Mouse (Mus musculus): ENCODE measurements around the gene Atmin. TPM values are rescaled to one million over a fixed set of nuclear protein-coding genes. Genes with fewer than 3 reads are reported as not detected.
A peak's percentile ranks its signal among the peaks of the same experiment; 100 is the strongest.

Gene Atmin
- 10.9 and 13.1 TPM in 2 replicates for polyA plus RNA-seq (2012; rRNA removed)

GRCm38 (mm10) chr8:116943161-116943554 is at the start of gene Atmin:
TSS of gene Atmin (plus strand) at chr8:116943393.
- WGBS = under 1% methylated on average over 43 of the region's 46 CpGs
- DNase-seq (ENCODE audit: low read depth, low spot score) = peak; percentile 57

GRCm38 (mm10) chr8:116893938-116894337 is 49.3 kb upstream of the Atmin start:
- no peak for DNase-seq (ENCODE audit: low read depth, low spot score)
- WGBS = 80% methylated on average over 11 of the region's 11 CpGs

GRCm38 (mm10) chr8:116895521-116895920 is 47.7 kb upstream of the Atmin start:
- 94% methylated on average over 6 of the region's 6 CpGs for WGBS
- DNase-seq (ENCODE audit: low read depth, low spot score) = no peak

GRCm38 (mm10) chr8:116904736-116905135 is 38.5 kb upstream of the Atmin start:
- WGBS = 93% methylated on average over 4 of the region's 4 CpGs
- DNase-seq (ENCODE audit: low read depth, low spot score) = no peak

GRCm38 (mm10) chr8:116905252-116905651 is 37.9 kb upstream of the Atmin start:
- DNase-seq (ENCODE audit: low read depth, low spot score) = no peak

GRCm38 (mm10) chr8:116905836-116906235 is 37.4 kb upstream of the Atmin start:
- 94% methylated on average over 4 of the region's 4 CpGs for WGBS
- DNase-seq (ENCODE audit: low read depth, low spot score) = no peak

More at GRCm38 (mm10) chr8:116905252-116905651, 37.9 kb upstream of the Atmin start:
- WGBS = 90% methylated on average over 4 of the region's 4 CpGs

GRCm38 (mm10) chr8:116921005-116921336 is 22.2 kb upstream of the Atmin start:
- under 1% methylated on average over 22 of the region's 22 CpGs for WGBS
- DNase-seq (ENCODE audit: low read depth, low spot score) = no peak

DNA sequence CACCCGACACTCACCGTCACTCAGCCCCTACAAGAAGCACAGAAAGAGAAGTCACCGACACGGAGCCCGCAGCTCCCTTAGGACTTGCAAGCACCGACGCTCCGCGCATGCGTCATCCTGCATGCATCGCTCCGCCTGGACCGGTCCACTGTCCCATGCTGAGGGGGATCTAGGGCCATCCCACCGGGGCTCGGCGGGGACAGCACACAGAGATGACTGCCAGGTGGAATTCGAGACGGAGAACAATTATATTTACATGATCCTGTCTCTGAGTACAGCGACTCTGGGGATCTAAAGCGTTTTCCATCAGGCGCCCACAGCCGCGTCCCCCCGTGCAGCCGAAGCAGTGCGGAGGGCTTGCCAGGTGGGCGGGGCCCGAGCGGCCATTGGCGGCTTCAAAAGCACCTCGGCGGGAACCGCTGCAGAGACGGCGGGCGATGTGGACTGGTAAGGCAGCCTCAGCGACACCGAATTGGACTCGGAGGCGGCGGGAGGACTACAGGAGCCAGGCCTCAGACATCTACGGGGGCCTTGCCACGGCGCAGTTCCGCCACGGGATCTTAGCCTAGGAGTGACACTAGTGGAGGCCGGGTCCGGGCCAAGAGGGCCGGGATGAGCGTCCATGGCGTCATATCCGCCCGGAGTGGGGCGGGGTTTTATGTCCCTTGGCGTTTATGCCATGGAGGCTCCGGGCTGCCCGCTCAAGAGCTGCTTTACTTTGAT is 21.7 kb upstream of the Atmin start, which contains the start of the genes Cmc2 and Cenpn:
Gene Cmc2, minus strand, starts transcription at position 119 of the 723 bp plus-strand sequence.
Gene Cenpn, plus strand, starts transcription at position 394 of the 723 bp plus-strand sequence.
- WGBS = under 1% methylated on average over 57 of the region's 57 CpGs
- DNase-seq (ENCODE audit: low read depth, low spot score) = peak; percentile 88

- DNase-seq (ENCODE audit: low read depth, low spot score) = no peak
- WGBS = 18% methylated on average over 17 of the region's 17 CpGs
Measured at GRCm38 (mm10) chr8:116922060-116922757, 21.0 kb upstream of the Atmin start.

- no peak for DNase-seq (ENCODE audit: low read depth, low spot score)
- 90% methylated on average over 8 of the region's 8 CpGs for WGBS
Measured at GRCm38 (mm10) chr8:116923526-116923925, 19.7 kb upstream of the Atmin start.

GRCm38 (mm10) chr8:116927880-116928279 is 15.3 kb upstream of the Atmin start:
- no peak for DNase-seq (ENCODE audit: low read depth, low spot score)
- WGBS = 83% methylated on average over 9 of the region's 9 CpGs

GRCm38 (mm10) chr8:116928588-116928987 is 14.6 kb upstream of the Atmin start:
- 86% methylated on average over 5 of the region's 5 CpGs for WGBS
- no peak for DNase-seq (ENCODE audit: low read depth, low spot score)

DNA sequence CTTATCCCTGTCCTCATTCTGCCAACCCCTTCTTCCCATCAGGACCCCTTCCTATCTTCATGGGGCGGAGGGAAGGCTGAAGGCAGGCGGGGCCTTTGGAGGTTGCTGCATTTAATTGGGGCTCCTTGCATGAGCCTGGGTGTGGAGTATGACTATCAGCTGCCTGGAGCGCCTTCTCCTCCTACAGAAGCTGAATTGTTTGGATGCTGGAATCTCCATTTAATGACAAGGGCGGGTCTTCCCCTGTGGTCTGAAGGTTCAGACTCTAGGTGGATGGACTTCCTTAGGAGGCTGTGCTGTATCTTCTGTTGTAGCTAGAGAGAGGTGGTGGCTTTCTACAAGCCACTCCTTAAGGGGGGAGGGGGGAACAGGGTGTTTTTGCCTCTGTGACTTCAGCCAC is 8.2 kb upstream of the Atmin start:
- no peak for DNase-seq (ENCODE audit: low read depth, low spot score)
- WGBS = 89% methylated on average over 4 of the region's 4 CpGs

- 91% methylated on average over 6 of the region's 6 CpGs for WGBS
- DNase-seq (ENCODE audit: low read depth, low spot score) = no peak
Measured at GRCm38 (mm10) chr8:116935506-116935905, 7.7 kb upstream of the Atmin start.

- WGBS = 67% methylated on average over 12 of the region's 12 CpGs
- DNase-seq (ENCODE audit: low read depth, low spot score) = no peak
Measured at GRCm38 (mm10) chr8:116942284-116943058, 722 bp upstream of the Atmin start.

DNA sequence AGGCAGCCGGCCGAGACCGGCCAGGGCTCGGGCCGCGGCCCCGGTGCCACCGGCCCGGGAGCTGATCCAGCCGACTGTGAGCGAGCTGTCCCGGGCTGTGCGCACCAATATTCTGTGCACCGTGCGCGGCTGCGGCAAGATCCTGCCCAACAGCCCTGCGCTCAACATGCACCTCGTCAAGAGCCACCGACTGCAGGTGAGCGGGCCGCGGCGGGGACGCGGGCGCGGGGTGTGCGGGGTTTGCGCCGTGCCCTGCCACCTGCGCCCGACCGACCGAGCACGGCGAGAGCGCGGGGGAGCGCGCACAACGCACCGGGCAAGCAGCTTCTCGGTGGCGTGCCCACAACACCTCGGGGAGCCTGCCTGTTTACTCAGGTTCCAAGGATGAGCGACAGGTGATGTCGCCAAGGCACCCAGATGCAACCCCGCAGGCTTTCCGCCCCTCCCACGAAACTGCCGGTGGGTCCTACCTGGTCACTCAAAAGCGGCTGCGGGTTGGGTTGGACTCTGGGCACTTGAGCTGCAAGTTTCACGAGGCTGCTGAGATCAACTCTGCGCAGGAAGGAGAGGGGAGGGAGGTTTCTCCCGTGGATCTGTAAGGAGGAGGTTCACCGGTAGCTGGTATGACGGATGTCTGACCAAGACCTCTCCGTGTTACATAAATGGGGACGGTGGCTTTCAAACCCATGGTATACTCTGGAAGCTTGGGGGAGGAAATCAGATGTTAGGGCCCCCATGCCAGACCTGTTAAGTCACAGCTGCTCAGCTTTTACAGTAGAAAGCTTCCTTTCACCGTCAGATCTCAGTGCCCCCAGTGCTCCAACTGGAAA is 577 bp downstream of the Atmin start:
- 1% methylated on average over 62 of the region's 62 CpGs for WGBS
- DNase-seq (ENCODE audit: low read depth, low spot score) = no peak

- no peak for DNase-seq (ENCODE audit: low read depth, low spot score)
- WGBS = 7% methylated on average over 4 of the region's 4 CpGs
Measured at GRCm38 (mm10) chr8:116944385-116944696, 1.1 kb downstream of the Atmin start.

GRCm38 (mm10) chr8:116945169-116945910 is 2.1 kb downstream of the Atmin start:
- WGBS = 86% methylated on average over 9 of the region's 9 CpGs
- no peak for DNase-seq (ENCODE audit: low read depth, low spot score)

DNA sequence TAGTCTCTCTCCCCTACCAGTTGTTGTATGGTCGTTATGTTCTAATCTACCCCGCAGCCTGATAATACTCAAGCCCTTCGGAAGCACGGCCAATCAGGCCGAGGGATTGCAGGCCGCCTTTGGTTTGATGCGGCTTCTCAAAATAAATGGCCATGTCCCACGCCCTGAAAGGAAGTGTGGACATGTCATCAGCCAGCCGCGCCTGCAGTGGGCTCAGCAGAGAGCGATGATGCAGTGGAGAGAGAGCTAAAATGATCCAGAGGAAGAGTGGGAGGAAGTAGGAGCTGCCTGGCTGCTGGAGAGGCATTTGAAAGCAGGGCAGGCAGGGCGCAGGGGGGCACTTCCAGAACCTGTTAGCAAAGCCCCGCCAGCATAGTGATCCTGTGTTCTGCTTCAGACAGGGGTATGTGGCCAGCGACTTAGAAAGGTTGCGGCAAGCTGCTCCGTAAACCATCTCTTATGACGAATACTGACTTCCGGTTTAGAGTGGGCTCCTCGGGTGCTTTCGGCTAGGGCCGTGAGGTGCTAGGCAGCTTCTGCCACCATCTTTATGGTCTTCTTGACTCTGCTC is 3.2 kb downstream of the Atmin start:
- WGBS = 80% methylated on average over 21 of the region's 21 CpGs
- DNase-seq (ENCODE audit: low read depth, low spot score) = no peak

Measured in large intestine, adult 2 months (tissue).